Mouse (Mus musculus): ENCODE data around the gene Smtnl2.
"Not testable (repeated sequence)": the region's sequence is repeated elsewhere in the genome, so short reads cannot be mapped to it uniquely, and the experiment has no call there.

Smtnl2 gene

DNA sequence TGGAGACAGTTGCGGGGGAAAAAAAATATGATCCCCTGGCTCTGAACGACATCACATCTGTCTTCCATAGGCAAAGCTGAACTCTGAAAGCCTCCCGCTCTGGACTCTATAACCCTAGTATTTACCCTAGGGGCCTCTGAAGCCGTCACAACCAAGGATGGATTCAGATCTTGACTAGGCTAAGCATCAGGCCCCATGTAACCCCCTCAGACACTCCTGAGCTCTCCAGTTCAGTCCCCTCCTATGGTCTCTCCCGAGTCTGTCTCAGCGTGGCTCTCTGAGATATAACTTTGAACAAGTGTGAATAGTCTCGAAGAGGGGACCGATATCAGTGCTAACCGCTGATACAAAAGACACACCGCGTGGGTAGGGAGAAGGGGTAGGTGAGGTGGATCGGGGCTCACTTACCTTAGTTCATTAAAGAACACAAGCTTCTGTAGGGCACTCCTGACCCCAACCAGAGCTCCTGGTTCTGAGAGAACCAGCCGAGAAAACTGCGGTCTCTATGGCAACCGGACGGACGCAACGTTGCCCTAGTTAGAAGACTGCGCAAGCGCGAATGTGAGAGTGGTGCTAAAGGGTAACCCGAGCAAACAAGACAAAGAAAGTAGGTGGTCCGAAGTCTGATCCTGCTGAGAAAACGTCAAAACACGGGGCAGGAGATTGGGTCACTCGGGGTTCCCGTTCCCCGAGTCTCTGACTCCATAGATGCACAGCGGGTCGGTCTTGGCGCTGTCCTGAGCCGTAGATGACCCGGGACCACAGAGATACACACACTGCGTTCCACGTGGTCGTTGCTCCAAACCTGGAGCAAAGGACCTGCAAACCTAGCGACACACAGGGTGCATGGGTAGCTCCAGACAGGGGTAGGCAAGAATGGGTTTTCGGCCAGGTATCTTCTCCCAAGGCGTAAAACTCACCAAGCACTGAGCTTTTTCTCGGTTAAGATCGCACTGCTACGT, 49.8 kb downstream of the Smtnl2 start:
- peak; percentile 15 for DNase-seq (ENCODE audit: low read depth, low spot score)

DNA sequence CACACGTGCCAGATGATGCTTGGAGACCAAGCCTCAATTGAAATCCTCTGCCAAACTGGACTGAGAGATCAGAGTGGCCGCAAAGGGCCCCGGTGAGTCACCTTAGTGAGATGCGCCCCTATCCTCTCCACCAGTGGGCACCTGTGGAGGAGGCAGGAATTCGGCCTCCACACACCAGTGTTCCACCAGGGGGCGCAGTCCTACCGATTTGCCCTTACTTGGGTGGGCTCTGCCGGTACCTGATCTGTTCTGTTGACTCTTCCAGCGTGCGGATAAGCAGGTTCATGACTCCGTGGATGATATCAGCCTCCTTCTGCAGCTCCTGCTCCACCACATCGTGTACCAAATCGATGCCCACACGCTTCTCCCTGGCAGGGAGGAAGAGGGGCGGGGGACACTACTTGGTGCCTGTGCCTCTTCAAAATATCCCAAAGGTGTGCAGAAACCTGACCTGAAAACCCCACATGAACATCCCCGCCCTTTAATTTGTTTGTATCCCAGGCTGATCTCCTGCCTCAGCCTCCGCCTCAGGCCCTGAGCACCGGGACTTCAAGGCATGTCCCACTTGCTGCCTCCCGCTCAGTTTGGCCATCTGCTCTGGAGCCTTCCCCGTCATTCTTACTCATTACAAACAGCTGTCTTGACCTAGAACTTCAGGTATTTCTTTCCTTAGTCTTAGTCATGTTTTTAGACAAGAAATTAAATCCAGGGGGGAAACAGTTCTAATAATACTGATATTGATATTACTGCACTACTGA, 56.4 kb downstream of the Smtnl2 start:
- peak; percentile 37 for DNase-seq (ENCODE audit: low read depth, low spot score)

DNA sequence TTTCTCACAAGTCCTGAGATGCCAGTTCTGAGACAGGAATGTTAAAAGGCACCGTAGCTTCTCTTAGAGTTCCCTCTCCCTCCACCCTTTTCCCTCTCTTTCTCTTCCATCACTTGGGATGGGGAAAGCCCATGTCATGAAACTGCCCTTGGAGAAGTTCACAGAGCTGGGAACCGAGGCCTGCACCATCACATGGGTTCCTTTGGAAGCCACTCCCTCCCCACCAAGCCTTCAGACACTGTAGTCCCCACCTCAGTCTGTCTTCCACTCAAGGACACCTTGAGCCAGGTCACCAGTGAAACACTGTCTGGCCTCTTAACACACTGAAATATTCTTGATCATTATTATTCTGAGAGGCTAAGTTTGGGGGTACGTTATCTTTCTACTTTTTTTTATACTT, 58.3 kb downstream of the Smtnl2 start:
- DNase-seq (ENCODE audit: low read depth, low spot score), result no peak

DNA sequence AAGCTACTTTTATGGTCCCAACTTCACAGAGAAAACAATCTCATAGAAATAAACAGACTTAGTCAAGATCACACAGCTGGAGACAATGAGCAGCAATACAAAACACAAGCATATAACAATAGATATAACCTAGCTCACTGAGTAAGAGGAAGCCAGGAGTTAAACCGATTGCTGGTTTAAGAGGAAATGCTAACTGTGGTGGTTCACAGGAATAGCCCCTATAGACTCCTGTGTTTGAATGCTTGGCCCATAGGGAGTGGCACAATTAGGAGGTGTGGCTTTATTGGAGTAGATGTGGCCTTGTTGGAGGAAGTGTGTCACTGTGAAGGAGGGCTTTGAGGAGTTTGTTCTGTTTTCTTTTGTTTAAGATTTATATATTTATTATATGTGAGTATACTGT, 59.2 kb downstream of the Smtnl2 start:
- no peak for DNase-seq (ENCODE audit: low read depth, low spot score)

DNA sequence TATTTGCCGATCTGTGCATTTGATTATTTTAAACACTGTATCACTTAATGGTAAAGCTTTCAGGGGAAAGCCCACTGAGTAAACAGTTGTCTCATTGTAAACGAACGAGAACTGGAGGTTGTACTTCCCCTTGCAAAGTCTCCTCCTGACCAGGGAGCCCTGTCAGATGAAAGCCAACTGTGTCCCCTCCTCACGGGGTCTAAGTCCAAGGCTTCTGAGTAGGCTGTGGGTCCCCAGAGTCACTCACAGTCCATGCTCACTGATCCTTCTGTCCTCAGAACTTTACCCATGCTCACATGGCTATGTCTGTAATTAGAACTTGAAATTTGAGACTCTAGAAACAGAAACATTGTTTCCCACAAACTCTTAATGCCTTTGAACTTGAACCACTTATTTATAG, 61.9 kb downstream of the Smtnl2 start:
- DNase-seq (ENCODE audit: low read depth, low spot score), result no peak

DNA sequence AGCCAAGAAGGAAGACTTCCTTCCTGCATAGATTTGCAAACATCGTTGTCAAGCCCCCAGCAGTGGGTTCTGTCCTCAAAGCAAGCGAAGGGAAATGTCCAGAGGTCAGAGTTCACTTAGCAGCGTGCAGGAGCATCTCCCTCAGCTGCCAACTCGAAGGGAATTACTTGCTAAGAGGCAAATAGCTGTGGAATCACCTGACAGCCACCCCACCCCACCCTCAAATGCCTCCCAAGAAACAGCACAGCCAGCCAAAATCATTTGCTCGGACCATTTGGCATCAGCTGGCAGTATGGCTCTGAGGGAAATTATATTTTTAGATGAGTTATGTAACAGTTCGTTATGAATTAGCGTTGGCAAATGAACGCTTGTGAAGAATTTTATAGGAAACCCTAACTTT, 62.5 kb downstream of the Smtnl2 start:
- no peak for DNase-seq (ENCODE audit: low read depth, low spot score)

DNA sequence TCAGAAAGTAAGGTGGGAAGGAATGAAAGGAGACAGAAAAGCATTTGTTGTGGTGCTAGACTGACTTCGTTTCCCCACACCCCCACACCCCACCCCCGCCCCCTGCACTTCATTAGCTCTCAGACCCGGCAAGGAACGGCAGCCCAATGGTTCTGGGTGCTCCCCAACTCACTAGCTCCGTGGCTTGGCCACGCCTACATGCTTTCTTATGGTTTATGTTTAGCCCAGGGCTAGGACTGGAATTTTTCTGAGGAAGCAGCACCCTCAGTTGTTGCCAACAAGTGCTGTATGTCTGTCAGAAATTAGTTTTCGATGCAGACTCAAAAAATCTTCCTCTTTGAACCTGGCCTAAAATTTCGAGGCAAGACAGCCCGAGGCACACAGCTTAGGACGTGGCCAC, 63.0 kb downstream of the Smtnl2 start:
- no peak for DNase-seq (ENCODE audit: low read depth, low spot score)

DNA sequence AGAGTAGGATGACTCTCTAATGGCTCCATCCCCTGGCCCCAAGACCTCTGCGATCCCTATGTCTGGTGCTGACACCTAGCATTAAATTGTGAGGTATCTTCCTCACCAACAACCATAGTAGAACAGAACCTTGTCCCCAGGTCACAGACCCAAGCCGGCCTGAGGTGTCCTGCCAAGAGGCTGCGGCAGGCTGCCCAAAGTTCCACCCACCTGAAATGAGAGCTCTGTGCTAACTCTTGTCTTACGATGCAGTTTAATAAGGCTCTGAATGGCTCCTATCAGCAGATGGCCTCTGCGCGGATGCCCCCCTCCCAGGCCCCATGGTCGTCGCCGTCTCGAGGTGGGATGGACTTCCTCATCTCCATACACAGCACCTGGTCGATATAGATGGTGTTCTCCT, 67.0 kb downstream of the Smtnl2 start:
- DNase-seq (ENCODE audit: low read depth, low spot score), result no peak

DNA sequence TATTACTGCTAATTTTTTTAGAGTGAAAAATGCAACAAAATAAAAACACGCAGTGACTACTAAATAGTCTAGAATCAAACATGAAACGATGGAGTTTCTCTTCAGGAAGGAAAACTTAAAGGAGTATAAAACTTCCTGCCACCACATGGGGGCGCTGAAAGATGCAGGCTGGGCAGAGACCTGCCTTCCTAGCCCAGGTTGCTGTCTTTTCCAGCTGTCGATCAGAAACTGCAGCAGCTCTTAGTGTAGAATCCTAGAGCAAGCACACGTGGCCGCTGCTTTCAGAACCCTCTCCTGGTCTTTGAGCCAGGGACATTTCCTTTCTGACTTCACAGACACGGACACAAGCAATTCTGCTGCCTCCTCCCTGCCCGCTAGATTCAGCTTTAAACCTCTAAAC, 67.6 kb downstream of the Smtnl2 start:
- peak; percentile 12 for DNase-seq (ENCODE audit: low read depth, low spot score)

DNA sequence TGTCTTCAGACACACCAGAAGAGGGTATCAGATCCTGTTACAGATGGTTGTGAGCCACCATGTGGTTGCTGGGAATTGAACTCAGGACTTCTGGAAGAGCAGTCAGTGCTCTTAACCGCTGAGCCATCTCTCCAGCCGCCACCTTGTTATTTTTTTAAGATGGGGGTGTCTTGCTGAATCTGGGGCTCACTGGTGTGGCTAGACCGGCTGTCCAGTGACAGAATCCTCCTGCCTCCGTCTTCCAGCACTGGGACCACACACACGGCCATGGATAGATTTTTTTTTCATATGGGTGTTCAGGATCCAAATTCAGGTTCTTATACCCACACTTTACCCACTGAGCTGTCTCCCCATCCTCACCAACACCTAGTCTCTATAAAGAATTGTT, 68.3 kb downstream of the Smtnl2 start:
- DNase-seq (ENCODE audit: low read depth, low spot score), result not testable (repeated sequence)

DNA sequence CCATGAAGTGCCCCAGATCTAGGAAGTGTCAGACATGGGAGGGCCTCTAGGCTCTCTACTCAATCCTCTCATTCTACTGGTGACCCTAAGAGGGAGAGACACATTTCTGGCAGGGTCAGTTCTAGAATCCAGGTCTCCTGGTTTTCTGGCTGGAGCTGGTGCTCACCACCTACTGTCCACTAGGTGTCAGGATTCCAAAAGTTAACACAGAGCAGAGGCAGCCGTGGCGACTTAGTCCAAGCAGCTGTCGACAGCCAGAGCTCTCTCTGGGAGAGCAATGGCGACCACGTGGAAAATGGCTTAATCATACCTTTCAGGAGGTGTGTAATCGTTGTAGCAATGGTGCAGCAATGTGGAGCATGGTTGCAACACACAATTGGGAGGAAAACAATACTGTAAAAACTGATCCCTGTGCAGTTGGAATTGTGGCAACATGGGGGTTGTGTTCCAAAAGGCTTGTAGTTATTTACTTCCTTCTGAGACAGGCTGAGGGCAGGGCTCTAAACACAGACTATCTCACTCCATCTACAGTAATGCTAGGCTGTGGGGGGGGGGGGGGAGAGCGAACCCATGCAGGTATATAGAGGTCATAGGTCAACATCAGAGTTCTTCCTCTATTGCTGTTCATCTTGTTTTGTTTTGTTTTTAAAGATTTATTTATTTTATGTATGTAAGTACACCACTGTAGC, 68.8 kb downstream of the Smtnl2 start:
- DNase-seq (ENCODE audit: low read depth, low spot score), result peak; percentile 34

DNA sequence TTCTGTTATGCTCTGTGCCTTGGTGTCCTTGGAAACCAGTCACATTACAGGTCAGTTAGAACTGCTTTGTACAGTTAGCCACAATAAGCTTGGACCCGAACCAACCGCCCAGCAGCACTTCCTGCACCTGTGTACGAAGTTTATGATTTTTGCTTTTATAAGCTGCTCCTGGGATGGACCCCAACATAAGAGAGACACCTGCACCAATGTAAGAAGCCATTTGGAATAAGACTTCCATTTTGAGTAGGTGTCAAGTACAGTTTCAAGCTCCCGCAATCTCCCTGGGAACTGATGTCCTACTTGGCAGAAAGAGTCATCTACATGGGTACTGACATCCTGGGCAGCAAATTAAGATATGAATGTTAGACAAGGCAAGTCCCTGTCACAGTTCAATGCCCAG, 71.8 kb downstream of the Smtnl2 start:
- no peak for DNase-seq (ENCODE audit: low read depth, low spot score)
